Mouse (Mus musculus) cerebellum, adult 2 months (tissue): ENCODE data around the gene Xcl1.

Experiments
- CTCF ChIP-seq: fragments of 200-500 bp; IDR thresholded peaks from 2 replicates; pipeline ENCODE4 v1.5.1; 2011; ENCODE audit warnings: low read depth, mild to moderate bottlenecking, control low read depth, low read length, moderate library complexity, borderline replicate concordance; ENCODE audit not compliant: insufficient read depth
- POLR2A ChIP-seq: fragments of 200-500 bp; IDR thresholded peaks from 2 replicates; pipeline ENCODE4 v1.6.1; 2011; ENCODE audit warnings: low read length, control low read depth, borderline replicate concordance; ENCODE audit not compliant: insufficient read depth

- TF ChIP-seq POLR2A (no peak), CTCF (no peak)
These were observed 35.1 kb downstream of the Xcl1 start for GRCm38 (mm10) chr1:164900226-164900625.
